Mouse (Mus musculus): ENCODE measurements around the gene Fkbp6.

- peak; percentile 57 for TF ChIP-seq CTCF (IDR thresholded peaks at IDR 0.05)
- no peak for TF ChIP-seq EP300 (IDR thresholded peaks at IDR 0.05)
Measured at GRCm38 (mm10) chr5:135367841-135368240, 18.0 kb upstream of the Fkbp6 start.
